Mouse (Mus musculus): ENCODE results near the gene Erlin1. TPM values are rescaled to one million over a fixed set of nuclear protein-coding genes. Genes with fewer than 3 reads are reported as not detected.
A peak's percentile ranks its signal among the peaks of the same experiment; 100 is the strongest.

Gene Erlin1
- polyA plus RNA-seq, 1 experiment from 2014 or later, result 19.0 TPM

- ATAC-seq, result no peak
- Histone ChIP-seq H3K27ac (no peak overlapping the region), H3K4me3 (no peak overlapping the region), H3K9me3 (replicated peaks) (no peaks in the 10 kb centered on the region), H3K27me3 (replicated peaks) (no peaks in the 10 kb centered on the region), H3K36me3 (peaks cover 82% of the 10 kb centered on the region), H3K4me1 (no peaks in the 10 kb centered on the region), H3K9ac (no peak overlapping the region), H3K4me2 (no peak overlapping the region)
- WGBS (ENCODE audit: insufficient replicate concordance), result 84% methylated on average over 2 of the region's 2 CpGs
Observed at GRCm38 (mm10) chr19:44080920-44081319, 11.3 kb upstream of the Erlin1 start.

GRCm38 (mm10) chr19:44080023-44080422 is 10.4 kb upstream of the Erlin1 start:
- no peaks in the 10 kb centered on the region for H3K27me3 ChIP-seq (replicated peaks)
- H3K4me2 ChIP-seq, result no peak overlapping the region
- no peak overlapping the region for H3K27ac ChIP-seq
- peaks cover 85% of the 10 kb centered on the region for H3K36me3 ChIP-seq
- no peaks in the 10 kb centered on the region for H3K4me1 ChIP-seq
- 83% methylated on average over 2 of the region's 2 CpGs for WGBS (ENCODE audit: insufficient replicate concordance)
- no peak overlapping the region for H3K4me3 ChIP-seq
- no peak overlapping the region for H3K9ac ChIP-seq
- H3K9me3 ChIP-seq (replicated peaks), result no peaks in the 10 kb centered on the region
- ATAC-seq, result no peak

- H3K9me3 ChIP-seq (replicated peaks), result no peaks in the 10 kb centered on the region
- H3K27ac ChIP-seq, result no peak overlapping the region
- H3K4me1 ChIP-seq, result no peaks in the 10 kb centered on the region
- no peak overlapping the region for H3K4me3 ChIP-seq
- 76% methylated on average over 4 of the region's 4 CpGs for WGBS (ENCODE audit: insufficient replicate concordance)
- peaks cover 75% of the 10 kb centered on the region for H3K36me3 ChIP-seq
- H3K4me2 ChIP-seq, result no peak overlapping the region
- H3K27me3 ChIP-seq (replicated peaks), result no peaks in the 10 kb centered on the region
- ATAC-seq, result no peak
- H3K9ac ChIP-seq, result no peak overlapping the region
Observed at GRCm38 (mm10) chr19:44077024-44077423, 7.4 kb upstream of the Erlin1 start.

GRCm38 (mm10) chr19:44076457-44076856 is 6.9 kb upstream of the Erlin1 start:
- WGBS (ENCODE audit: insufficient replicate concordance), result 88% methylated on average over 9 of the region's 9 CpGs
- Histone ChIP-seq H3K4me3 (no peak overlapping the region), H3K4me2 (no peak overlapping the region), H3K9me3 (replicated peaks) (no peaks in the 10 kb centered on the region), H3K4me1 (no peaks in the 10 kb centered on the region), H3K9ac (no peak overlapping the region), H3K36me3 (peaks cover 73% of the 10 kb centered on the region), H3K27me3 (replicated peaks) (no peaks in the 10 kb centered on the region), H3K27ac (no peak overlapping the region)
- ATAC-seq, result no peak

GRCm38 (mm10) chr19:44074986-44075385 is 5.4 kb upstream of the Erlin1 start:
- Histone ChIP-seq H3K27ac (no peak overlapping the region), H3K4me3 (no peak overlapping the region), H3K4me2 (no peak overlapping the region), H3K9me3 (replicated peaks) (no peaks in the 10 kb centered on the region), H3K27me3 (replicated peaks) (no peaks in the 10 kb centered on the region), H3K4me1 (peaks cover 7% of the 10 kb centered on the region), H3K36me3 (peaks cover 65% of the 10 kb centered on the region), H3K9ac (no peak overlapping the region)
- WGBS (ENCODE audit: insufficient replicate concordance), result 77% methylated on average over 11 of the region's 11 CpGs
- no peak for ATAC-seq

- Histone ChIP-seq H3K9ac (no peak overlapping the region), H3K4me1 (peaks cover 35% of the 10 kb centered on the region), H3K27ac (no peak overlapping the region), H3K4me2 (no peak overlapping the region), H3K4me3 (no peak overlapping the region), H3K27me3 (replicated peaks) (no peaks in the 10 kb centered on the region), H3K36me3 (peaks cover 33% of the 10 kb centered on the region), H3K9me3 (replicated peaks) (no peaks in the 10 kb centered on the region)
- WGBS (ENCODE audit: insufficient replicate concordance), result 76% methylated on average over 5 of the region's 5 CpGs
- ATAC-seq, result no peak
Observed at GRCm38 (mm10) chr19:44071166-44071565, 1.6 kb upstream of the Erlin1 start.

GRCm38 (mm10) chr19:44069914-44070232 is 288 bp upstream of the Erlin1 start:
- no peaks in the 10 kb centered on the region for H3K27me3 ChIP-seq (replicated peaks)
- WGBS (ENCODE audit: insufficient replicate concordance), result 6% methylated on average over 4 of the region's 4 CpGs
- peaks cover 25% of the 10 kb centered on the region for H3K36me3 ChIP-seq
- ATAC-seq, result no peak
- peak overlapping the region; percentile 68; the same call in 1 of the 2 replicates for H3K27ac ChIP-seq
- peak overlapping the region; percentile 73 for H3K4me3 ChIP-seq
- H3K4me2 ChIP-seq, result peak overlapping the region; percentile 99
- H3K9me3 ChIP-seq (replicated peaks), result no peaks in the 10 kb centered on the region
- H3K9ac ChIP-seq, result peak overlapping the region; percentile 78
- H3K4me1 ChIP-seq, result peaks cover 35% of the 10 kb centered on the region

- Histone ChIP-seq H3K27me3 (replicated peaks) (no peaks in the 10 kb centered on the region), H3K36me3 (peaks cover 36% of the 10 kb centered on the region), H3K4me2 (peak overlapping the region; percentile 99), H3K4me1 (peaks cover 35% of the 10 kb centered on the region), H3K4me3 (peak overlapping the region; percentile 73), H3K9ac (peak overlapping the region; percentile 78; the same call in 1 of the 2 replicates), H3K9me3 (replicated peaks) (no peaks in the 10 kb centered on the region), H3K27ac (no peak overlapping the region)
- WGBS (ENCODE audit: insufficient replicate concordance), result 29% methylated on average over 4 of the region's 4 CpGs
- ATAC-seq, result no peak
Observed at GRCm38 (mm10) chr19:44068232-44068631, 1.4 kb downstream of the Erlin1 start.

GRCm38 (mm10) chr19:44067323-44068049 is 2.1 kb downstream of the Erlin1 start:
- Histone ChIP-seq H3K9me3 (replicated peaks) (no peaks in the 10 kb centered on the region), H3K9ac (no peak overlapping the region), H3K4me2 (peak overlapping the region; percentile 25; the same call in 1 of the 2 replicates), H3K4me1 (peaks cover 35% of the 10 kb centered on the region), H3K4me3 (no peak overlapping the region), H3K27ac (no peak overlapping the region), H3K36me3 (peaks cover 34% of the 10 kb centered on the region), H3K27me3 (replicated peaks) (no peaks in the 10 kb centered on the region)
- no peak for ATAC-seq
- WGBS (ENCODE audit: insufficient replicate concordance), result 66% methylated on average over 9 of the region's 9 CpGs

GRCm38 (mm10) chr19:44064734-44065133 is 4.9 kb downstream of the Erlin1 start:
- Histone ChIP-seq H3K9ac (no peak overlapping the region), H3K9me3 (replicated peaks) (no peaks in the 10 kb centered on the region), H3K36me3 (peaks cover 50% of the 10 kb centered on the region), H3K27ac (no peak overlapping the region), H3K27me3 (replicated peaks) (no peaks in the 10 kb centered on the region), H3K4me3 (no peak overlapping the region), H3K4me2 (no peak overlapping the region), H3K4me1 (peaks cover 26% of the 10 kb centered on the region)
- WGBS (ENCODE audit: insufficient replicate concordance), result 84% methylated on average over 2 of the region's 2 CpGs
- no peak for ATAC-seq

GRCm38 (mm10) chr19:44063773-44064172 is 5.8 kb downstream of the Erlin1 start:
- WGBS (ENCODE audit: insufficient replicate concordance), result 79% methylated on average over 7 of the region's 7 CpGs
- H3K27me3 ChIP-seq (replicated peaks), result no peaks in the 10 kb centered on the region
- no peak overlapping the region for H3K4me2 ChIP-seq
- peaks cover 59% of the 10 kb centered on the region for H3K36me3 ChIP-seq
- no peak overlapping the region for H3K4me3 ChIP-seq
- peaks cover 20% of the 10 kb centered on the region for H3K4me1 ChIP-seq
- H3K9me3 ChIP-seq (replicated peaks), result no peaks in the 10 kb centered on the region
- no peak for ATAC-seq
- H3K27ac ChIP-seq, result no peak overlapping the region
- H3K9ac ChIP-seq, result no peak overlapping the region

- Histone ChIP-seq H3K9ac (no peak overlapping the region), H3K4me1 (no peaks in the 10 kb centered on the region), H3K27ac (no peak overlapping the region), H3K9me3 (replicated peaks) (no peaks in the 10 kb centered on the region), H3K36me3 (peaks cover 82% of the 10 kb centered on the region), H3K27me3 (replicated peaks) (no peaks in the 10 kb centered on the region), H3K4me3 (no peak overlapping the region), H3K4me2 (no peak overlapping the region)
- ATAC-seq, result no peak
- WGBS (ENCODE audit: insufficient replicate concordance), result 69% methylated on average over 3 of the region's 3 CpGs
Observed at GRCm38 (mm10) chr19:44060226-44060625, 9.4 kb downstream of the Erlin1 start.
